Mouse (Mus musculus): ENCODE data around the gene Bbx.

The Bbx gene

DNA sequence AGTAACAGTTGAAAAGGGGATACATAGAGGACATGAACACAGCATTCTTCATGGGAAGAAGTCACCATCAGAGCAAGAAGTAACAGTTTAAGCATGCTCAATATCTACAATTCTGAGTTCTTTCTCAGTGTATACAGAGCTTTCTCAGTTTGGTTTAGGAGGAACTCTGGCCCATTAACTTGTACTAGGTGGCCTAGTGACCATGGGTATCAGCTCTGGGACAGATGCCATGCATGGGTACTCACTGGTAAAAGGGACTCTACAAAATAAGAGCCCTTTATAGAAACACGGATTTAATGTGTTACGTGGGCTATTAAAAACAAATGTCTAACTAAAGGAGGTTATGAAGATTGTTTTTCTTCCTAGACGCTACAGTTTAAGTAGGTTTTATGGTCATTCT, 190.6 kb downstream of the Bbx start:
- in situ Hi-C loops (cut with MboI), result no loop called here

DNA sequence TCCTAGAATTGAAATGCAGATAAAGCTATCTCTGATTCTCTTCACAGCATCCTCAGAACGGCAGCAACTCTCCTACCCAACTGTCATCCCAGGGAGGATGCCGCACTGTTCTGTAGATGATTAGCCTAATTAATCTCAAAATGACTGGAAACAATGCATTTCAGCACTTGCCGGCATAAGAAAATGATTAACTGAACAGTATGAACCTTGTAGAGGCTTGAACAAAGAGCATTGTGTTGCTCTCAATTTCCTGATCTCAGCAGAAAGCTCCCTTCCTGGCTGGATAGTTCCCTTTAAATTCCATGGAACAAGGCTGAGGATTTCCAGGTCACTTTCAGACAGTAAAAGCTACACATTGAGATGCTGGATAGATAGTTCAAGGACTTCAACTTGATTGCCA, 197.0 kb downstream of the Bbx start:
- in situ Hi-C loops (cut with MboI), result no loop called here

DNA sequence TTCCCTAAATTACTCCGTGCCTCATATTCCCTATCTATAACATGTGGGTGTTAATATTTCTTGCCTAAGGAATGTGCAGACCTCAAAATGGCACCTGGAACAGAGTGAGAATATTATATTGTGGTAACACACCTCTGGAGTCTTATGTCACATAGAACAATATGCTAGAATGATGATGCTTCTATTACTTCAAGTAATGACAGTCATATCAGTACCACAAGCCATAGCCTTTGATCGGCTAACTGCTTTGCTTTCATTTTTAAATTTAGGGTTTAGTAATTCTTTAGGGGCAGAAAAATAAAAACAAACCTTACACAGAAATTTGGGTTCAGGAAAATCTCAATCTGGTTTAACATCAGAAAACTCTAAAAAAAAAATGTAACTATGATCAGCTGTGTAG, 201.6 kb downstream of the Bbx start:
- in situ Hi-C loops (cut with MboI), result no loop called here

DNA sequence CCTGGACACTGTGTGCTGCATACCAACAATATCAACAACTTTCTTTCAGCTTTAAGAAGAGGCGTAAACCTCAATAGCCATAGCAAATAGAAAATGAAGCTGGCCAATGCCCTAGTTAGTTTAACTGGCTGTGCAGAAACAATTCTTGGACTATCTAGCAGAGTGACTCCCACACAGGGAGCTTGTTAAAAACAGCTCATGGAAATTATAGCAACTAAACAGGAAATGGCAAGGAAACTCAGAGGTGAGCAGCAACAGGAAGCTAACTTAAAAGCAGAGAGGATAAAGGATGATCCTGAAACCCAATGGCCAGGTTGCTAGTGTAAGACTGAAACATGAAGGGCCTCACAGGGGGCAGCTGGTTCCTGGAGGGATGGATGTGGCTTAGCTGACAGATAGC, 203.4 kb downstream of the Bbx start:
- in situ Hi-C loops (cut with MboI), result no loop called here

DNA sequence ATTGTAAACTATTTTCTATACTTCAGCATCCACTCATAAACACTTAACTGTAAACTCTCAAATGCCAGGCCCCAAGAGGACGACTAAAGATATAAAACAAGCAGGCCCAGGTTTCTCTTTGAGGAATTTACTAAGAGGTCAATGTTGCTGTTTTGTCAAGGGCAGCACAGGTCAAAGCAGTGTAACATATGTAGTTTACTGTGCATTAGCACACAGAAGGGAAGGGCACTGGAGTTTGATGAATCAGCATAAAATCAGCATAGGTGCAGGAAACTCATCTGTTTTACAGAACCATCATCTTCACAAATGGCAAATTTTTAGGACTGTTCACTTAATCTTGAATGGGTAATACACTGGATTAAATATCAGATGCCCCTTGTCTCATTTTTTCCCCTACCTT, 205.9 kb downstream of the Bbx start:
- in situ Hi-C loops (cut with MboI), result no loop called here

DNA sequence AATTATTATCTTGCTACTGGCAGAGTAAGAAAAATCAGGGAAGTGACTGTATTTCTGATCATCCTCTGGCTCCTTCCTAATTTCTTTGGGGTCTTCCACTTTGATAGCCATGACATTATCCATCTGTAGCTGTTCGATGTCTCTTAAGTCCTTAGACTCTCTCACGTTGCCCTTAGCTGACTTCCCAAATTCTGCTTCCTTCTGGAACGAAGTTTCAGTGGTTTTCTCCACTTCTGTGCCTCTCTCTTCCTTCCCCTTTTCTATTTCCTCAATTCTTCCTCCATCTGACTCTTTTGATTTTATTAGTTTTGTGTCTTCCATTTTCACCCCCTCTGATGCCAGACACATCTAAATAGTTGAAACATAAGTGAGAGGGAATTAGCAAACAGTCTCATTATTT, 207.2 kb downstream of the Bbx start:
- in situ Hi-C loops (cut with MboI), result loop anchor here (25.0 kb wide), 1 partner anchor 512 kb away; no protein-coding TSS in a partner anchor

DNA sequence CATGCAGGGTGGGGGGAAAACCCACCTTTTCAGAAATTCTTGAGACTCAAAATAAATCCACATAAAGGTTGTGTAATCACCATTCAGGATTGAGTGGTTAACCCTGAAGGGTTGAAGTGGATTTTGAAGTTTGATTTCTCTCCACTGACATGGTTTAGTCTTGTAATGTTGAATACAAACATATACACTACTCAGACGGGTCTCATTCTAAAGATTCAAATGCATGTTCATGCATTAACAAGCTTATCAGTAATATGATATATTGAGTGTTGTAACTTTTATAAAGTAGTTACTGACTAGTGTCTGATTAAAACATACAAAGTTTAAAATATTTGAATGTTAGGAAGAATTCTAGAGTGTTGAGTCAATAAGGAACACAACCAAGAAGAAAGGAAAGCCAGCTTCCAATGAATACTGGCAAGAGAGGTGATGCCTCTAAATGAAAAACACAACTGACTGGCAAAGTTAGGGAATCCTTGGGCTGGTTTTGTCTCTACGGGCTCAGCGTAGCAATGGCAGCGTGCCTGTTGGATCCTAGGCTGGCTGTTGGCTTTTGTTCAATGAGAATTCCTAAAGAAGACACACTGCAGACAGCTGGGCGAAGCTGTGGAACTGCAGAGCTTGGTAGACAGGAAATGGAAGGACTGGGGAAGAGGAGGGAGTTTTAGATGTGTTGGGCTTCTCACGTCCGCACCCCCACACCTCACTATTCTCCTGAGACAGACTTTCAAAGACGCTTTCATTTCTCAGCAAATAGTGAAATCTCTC, 211.3 kb downstream of the Bbx start:
- in situ Hi-C loops (cut with MboI), result loop anchor here (25.0 kb wide), 1 partner anchor 516 kb away; no protein-coding TSS in a partner anchor

DNA sequence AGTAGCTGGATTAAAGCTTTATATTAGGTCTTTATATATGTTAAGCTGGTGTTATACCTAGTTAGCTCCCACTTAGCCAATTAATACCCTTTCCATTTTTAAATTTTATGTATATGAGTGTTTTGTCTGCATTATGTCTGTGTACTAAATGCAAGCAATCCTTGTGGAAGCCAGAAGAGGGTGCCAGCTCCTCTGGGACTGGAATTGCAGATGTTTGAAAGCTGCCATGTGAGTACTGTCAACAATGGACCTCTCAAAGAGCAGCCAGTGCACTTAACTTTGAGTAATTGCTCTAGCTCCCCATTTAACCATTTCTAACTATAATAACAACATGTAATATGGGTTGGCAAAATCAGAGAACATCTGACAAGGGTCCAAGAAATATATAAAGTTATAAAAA, 215.1 kb downstream of the Bbx start:
- in situ Hi-C loops (cut with MboI), result loop anchor here (25.0 kb wide), 1 partner anchor 520 kb away; no protein-coding TSS in a partner anchor

DNA sequence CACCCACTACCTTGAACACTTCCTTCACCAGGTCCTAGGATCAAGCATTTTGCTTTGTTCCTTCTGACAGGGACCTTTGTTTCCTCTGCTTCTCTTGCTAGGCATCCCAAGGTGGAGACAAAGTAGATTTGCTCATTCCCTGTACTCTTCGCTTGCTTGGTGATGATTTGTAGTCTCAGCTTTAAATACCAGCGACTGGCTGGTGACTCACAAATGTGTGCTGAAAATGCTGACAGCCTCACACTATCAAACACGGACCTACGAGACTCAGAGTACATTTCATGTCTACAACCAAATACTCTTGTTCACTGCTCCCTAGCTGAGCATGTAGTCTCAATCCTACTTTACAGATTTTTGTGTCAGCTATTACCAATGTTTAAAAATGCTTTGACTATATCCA, 220.5 kb downstream of the Bbx start:
- in situ Hi-C loops (cut with MboI), result loop anchor here (25.0 kb wide), 1 partner anchor 526 kb away; no protein-coding TSS in a partner anchor

DNA sequence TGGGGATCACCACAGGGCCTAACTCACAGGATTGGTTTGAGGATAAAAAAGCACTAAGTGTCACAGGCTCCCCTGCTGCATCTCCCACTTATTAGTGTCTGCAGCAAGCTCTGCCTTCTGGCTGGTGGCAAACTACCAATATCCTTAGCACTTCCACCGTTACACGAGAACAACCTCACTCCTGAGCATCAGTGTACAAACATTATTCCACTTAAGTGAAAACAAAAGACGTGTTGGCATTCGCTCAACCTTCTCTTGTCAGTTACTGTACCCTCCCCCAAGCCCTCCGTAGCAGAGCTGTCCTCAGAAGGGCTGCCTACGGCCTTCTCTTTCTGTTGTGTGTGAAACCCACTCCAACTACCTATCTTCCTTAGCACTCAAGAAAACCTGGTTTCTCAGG, 221.0 kb downstream of the Bbx start:
- in situ Hi-C loops (cut with MboI), result loop anchor here (25.0 kb wide), 1 partner anchor 526 kb away; no protein-coding TSS in a partner anchor

DNA sequence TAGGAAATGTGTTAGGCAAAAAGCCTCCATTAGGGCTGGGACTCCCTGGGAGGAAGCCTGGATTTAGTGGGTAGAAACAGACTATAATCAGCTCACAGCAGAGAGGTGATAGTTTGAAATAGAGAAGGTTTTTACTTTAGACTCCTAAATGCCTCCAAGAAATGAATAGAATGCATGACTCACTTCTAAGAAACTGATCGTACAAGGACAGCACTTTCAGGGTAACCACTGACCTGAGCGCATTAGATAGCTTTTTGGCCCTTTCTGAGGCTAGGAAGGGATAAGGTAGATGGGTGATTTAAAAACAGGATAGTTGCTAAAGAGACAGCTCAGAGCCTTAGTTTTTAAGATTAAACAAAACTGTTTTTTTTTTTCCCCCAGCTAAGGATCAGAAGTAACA, 221.4 kb downstream of the Bbx start:
- in situ Hi-C loops (cut with MboI), result loop anchor here (25.0 kb wide), 1 partner anchor 527 kb away; no protein-coding TSS in a partner anchor

DNA sequence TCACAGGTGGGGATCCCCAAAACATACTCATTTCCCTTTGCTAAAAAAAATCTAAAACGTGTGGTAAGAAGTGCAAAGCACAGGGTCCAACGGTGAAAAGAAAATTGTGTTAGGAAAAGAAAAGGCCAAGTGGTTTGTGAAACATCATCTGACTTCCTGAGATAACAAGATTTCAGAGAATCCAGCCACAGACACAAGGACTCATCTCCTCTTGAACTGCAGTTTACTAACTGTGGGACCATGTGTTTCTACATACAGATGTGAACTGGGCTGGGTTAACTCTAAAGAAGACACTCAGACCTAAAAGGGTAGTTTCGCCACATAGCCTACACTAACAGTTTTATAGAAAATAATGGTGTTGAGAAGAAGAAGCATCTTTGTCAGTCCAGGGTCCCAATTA, 227.2 kb downstream of the Bbx start:
- in situ Hi-C loops (cut with MboI), result loop anchor here (25.0 kb wide), 1 partner anchor 532 kb away; no protein-coding TSS in a partner anchor

DNA sequence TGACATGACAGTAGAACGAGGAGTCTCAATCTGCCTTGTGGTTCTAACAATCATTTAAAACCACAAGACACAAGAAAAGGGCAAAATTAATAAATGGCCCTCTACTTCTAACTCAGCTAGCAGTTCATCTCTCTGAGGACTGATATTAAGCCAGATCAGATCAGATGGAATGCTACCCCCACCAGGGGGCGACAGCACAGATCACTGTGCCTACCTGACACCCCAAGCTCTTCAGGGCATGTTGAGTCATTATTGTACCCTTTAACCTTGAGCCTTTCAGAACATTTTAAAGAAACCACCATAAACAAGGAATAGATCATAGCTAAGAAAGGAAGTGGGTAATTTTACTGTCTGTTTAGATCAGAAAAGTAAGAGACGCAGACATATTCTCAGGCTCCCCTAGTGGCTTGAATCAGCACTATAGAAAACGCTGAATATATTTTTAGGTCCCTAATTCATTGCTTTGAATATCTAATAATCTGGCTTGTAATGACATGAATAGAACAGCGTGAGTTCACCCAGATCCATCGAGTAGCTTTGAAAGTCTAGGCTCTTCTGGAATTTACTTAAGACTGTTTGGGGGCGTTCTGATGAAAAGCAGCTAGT, 230.5 kb downstream of the Bbx start:
- in situ Hi-C loops (cut with MboI), result loop anchor here (25.0 kb wide), 1 partner anchor 536 kb away; no protein-coding TSS in a partner anchor

DNA sequence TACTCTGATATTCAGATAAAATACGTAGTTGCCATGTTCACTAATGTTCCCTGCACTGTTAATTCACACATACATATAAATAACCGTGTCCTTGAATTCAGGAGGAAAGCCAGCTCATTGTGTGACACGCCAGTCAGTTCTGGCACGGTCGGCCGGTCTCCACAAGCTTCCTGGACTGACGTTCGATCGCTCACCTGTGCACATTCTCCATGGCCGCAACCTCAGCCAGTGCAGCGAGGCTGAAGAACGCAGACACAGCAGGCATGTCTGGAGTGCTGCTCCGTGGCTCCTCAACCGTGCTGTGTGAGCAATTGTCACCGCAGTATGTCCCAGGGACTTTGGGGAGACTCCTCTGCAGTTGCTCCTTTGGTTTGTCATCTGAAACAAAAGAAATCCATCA, 232.0 kb downstream of the Bbx start:
- in situ Hi-C loops (cut with MboI), result loop anchor here (25.0 kb wide), 1 partner anchor 537 kb away; no protein-coding TSS in a partner anchor

DNA sequence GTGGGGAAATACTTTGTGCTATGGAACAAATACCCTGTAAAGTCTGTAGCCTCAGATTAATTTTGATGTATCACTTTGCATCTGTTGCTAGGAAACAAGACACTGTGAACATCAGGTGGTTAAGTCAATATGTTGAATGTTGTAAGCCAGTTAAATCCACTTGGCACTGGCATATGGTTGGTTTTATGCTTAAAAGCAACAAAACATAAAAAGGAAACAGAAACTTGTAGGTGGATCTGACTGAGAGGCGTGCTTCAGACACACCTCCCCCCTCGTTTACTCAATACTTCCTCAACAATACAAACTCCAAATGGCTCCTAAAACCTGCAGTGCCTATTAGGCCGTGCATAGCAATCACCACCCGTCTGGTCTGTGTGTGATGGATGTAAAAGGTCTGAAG, 236.1 kb downstream of the Bbx start:
- in situ Hi-C loops (cut with MboI), result no loop called here

DNA sequence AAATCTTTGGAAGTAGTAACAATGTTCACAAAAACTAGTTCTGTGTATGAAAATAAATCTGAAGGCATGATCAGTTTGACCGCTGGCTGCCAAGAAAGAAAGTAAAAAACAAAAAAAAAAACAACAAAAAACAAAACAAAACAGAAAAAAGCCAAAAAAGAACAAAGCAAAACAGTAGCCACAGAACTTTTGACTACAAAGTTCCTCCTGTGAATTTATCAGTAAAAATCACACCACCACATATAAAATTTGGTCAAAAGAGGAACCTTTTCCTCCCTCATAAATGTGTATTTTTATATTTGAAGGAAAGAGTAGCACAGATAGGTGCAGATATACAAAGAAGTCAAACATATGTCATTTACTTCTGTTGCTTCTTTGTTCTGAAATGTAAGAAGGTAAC, 239.6 kb downstream of the Bbx start:
- in situ Hi-C loops (cut with MboI), result no loop called here

DNA sequence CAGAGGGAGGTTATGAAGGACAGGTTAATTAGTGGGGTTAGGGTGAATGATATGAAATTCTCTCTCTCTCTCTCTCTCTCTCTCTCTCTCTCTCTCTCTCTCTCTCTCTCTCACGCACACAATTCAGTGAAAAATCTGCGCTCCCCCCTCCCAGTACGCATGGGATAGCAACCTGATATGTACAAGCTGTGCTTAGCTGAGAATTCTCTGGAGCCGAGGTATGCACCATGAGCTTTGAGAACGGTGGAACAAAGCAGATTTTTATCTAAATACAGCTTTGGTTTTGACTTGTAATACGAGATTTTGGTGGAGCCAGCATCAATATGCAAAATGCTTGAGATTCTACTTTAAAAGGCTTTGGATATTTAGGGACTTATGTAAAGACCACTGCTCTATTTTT, 243.1 kb downstream of the Bbx start:
- in situ Hi-C loops (cut with MboI), result no loop called here

DNA sequence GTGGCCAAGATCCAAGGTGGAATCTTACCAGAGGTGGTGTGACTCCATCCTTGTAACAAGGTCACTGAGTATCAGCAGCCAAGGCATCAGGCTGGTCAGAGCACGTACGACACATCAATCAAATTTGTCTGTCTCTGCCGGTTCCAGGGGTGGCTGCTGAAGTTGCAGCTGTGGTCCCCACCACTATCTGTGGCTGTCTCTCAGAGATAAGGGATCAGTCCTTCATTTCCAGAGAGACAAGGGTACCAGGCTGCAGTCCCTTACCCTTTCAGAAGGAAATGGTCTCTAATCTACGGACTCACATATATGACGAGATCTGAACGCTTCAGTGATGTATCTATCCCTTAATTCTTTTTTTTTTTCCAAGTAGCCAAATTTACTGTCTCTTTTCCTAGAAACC, 245.6 kb downstream of the Bbx start:
- in situ Hi-C loops (cut with MboI), result no loop called here

DNA sequence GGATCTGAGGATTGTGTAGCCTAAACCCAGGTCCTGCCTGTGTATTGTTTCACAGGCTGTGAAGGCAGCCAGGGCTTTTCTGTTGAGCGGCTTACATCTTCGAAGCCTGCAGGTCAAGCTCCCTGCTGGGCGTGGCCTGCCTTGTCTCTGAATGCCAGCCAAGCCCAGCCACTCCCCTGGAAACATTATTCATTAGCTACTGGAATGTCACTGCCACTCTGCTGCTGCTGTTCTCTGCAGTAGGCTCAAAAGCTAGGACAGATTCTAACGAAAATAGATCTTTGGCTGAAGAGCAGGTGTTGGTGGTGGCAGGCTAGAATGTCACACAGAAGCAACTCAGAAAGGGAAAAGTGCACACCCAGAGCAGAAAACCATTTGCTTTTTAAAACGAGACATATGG, 247.1 kb downstream of the Bbx start:
- in situ Hi-C loops (cut with MboI), result no loop called here

DNA sequence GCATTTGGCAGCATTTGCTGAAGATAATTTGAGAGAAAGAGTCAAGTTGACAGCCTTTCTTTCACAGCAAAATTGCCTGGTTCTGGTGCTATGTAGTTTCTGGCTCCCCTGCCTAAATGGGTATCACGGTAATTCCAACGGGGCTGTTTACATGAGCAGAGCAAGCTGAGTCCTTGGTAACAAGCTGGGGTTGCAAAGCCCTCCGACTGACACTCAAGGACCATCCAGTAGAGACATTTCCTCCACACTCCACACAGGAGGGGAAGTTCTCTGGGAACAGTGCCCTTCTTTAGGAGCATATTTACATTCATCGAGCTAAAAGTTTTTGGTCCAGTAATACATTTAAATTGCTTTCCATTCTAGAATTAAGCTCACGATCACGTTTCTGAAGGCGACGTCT, 249.2 kb downstream of the Bbx start:
- in situ Hi-C loops (cut with MboI), result no loop called here

DNA sequence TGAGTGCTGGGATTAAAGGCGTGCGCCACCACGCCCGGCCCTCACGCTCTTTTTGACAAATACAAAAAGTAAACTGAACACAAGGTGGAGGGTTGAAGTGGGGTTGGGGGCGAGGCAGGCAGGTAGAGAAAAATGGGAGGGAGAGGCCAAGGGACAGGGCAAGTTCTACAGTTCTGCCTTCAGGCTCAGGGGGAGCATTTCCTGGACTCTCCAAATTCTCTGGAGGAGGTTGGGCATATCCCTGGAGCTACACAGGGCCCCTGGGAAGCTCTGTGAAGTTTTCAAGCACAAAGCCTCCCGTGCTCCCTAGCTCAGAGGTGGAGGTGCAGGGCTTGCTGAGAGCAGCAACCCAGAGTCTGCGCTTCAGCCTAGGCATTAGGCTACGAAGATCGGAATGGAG, 249.6 kb downstream of the Bbx start:
- in situ Hi-C loops (cut with MboI), result no loop called here

DNA sequence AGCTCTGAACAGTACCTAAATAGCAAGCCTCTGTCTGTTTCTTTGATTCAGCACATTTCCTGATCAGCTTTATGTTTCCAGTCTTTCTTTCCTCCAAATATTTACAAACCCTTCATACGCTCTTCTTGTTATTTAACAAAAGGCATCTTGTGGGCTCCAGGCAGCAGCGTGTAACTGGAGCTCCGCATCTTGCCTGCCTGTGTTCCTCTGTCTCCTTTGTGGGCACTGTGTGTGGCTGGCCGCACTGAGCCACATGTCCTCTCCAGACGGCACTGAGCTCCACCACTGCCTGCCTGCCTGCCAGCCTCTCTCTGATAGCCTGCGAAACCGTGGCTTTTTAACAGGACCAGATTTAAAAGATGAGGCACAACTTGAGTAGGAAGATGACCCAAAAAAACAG, 259.4 kb downstream of the Bbx start:
- in situ Hi-C loops (cut with MboI), result no loop called here

DNA sequence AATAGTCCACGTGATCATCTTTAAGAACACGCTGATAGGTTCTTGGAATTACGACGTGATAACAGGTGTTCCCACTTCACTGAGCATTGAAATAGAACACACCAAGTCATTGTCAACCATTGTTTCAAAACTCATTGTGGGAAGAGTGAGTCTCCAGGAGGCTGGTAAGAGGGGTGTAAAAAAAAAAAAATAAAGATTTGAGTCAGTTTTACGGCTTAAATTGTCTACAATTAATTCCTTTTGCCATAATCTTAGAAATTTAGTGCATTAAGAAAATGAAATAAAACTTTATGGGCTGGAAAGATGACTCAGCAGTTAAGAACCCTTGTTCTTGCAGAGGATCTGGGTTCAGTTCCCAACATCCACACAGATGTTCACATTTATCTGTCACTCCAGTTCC, 261.4 kb downstream of the Bbx start:
- in situ Hi-C loops (cut with MboI), result no loop called here

DNA sequence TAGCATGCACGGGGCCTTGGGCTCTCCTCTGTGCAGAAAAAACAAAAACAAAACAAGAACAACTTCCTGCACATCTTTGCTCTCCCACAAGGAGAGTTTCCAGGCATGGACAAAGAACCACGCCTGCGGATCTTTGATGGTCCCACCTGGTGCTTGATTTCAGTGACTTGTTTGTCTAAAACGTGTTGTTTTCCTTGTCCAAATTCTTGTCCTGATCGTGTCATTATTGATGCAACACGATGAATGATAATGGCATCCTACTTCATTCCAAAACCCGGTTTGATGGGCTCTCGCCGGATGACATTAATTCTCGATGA, 264.2 kb downstream of the Bbx start:
- in situ Hi-C loops (cut with MboI), result no loop called here
